Mouse (Mus musculus): Measurements from ENCODE around the gene Myoz1.
A peak's percentile ranks its signal among the peaks of the same experiment; 100 is the strongest.

The Myoz1 gene

DNA sequence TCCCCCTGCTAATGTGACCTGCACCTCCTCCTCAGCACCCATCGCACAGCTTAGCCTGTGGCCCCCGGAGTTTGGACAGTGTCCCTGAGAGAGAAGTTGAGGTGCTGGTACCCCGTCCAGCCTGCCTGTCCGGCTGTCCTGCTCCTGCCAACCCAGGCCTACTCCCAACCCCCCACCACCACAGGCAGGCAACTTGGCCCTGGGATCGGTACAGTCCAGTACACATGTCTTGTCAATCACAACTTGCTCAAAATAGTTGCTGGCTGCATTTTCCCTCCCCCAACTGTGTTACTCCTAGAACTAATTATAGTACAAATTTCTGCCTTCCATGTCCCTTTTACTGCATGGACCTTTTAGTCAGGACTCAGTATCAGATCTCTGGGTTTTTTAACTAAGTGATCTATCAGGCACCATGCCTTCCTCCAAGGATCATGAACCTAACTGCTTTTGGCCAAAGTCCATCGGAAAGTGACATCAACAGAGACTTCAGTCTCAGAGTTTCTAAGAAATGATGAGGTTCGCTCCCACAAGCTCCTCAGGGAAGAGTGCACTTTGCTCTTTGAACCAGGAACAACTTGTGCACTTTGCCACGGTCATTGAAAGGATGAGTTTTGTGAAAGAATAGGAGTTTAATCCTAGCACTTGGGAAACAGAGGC is 11.9 kb upstream of the Myoz1 start, which contains the start of gene Synpo2l:
Gene Synpo2l (minus strand): TSS at position 201 of the 657 bp plus-strand sequence.
- no peak for DNase-seq

DNA sequence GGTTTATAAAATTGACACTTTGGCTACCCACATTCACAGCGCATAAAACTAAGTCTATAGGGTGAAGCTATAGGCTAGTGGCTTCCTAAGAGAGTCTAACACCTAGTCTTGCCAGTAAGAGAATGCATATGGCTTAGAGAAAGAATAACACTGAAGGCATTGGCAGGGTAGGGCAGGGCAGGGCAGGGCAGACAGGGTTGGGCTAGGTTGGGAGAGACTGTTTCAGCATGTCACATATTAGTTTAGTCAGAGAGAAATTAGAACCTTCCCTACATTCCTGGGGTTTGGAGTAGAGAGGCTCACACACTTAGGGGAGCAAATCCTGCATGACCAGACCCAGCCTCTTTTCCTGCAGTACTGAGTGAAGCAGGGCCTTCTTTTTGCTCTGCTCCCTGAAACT is 11.1 kb upstream of the Myoz1 start:
- DNase-seq = no peak

DNA sequence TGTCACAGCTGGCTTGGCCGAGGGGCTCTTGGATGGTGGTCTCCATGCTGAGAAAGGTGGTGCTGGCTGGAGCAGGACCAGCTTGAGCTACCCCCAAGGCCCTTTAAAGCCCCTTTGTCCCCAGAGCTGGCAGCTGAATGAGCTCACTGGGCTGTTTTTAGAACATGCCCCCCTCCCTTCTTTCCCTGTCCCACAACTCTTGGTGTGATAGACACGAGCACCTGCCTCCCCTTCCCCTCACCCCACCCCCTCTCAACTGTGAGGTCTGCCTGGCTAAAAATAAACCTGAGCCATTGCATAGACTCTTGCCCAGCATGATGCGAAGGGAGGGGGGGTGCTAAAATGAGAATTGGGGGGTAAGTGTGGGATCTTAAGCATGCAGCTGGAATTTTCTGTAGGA is 8.1 kb upstream of the Myoz1 start:
- DNase-seq = no peak

DNA sequence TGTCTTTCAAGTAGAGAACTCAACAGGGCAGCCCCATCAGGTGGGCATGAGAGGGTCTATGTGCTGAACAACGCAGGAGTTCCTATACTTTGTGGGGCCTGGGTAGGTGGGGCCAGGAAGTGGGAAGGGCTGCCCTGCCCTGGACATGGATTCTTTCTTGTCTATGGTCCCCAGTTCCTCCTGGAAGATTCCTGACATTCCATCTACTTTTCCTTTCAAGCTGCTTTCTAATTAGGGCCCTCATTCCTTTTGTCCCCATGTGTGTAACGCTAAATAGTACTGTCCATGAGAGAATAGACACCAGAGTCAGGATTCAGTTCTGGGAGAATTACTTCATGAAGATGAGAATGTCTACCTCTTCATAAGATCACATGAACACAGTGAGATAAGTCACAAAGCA is 7.3 kb upstream of the Myoz1 start:
- DNase-seq = no peak

DNA sequence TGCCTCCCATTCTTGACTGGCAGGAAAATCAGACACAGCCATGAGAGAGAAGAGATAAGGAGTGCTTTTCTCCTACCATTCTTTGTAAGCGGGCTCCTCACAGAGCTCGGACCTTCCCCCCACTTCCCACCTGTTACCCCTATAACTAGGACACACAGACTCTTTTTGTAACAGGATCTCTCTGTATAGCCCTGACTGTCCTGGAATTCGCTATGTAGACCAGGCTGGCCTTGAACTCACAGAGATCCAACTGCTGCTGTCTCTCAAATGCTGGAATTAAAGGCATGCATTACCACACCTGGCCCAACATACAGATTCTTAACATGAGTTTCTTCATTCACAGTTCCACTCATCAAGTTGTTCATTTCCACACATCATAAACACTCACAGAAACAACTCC is 6.4 kb upstream of the Myoz1 start:
- DNase-seq = no peak

DNA sequence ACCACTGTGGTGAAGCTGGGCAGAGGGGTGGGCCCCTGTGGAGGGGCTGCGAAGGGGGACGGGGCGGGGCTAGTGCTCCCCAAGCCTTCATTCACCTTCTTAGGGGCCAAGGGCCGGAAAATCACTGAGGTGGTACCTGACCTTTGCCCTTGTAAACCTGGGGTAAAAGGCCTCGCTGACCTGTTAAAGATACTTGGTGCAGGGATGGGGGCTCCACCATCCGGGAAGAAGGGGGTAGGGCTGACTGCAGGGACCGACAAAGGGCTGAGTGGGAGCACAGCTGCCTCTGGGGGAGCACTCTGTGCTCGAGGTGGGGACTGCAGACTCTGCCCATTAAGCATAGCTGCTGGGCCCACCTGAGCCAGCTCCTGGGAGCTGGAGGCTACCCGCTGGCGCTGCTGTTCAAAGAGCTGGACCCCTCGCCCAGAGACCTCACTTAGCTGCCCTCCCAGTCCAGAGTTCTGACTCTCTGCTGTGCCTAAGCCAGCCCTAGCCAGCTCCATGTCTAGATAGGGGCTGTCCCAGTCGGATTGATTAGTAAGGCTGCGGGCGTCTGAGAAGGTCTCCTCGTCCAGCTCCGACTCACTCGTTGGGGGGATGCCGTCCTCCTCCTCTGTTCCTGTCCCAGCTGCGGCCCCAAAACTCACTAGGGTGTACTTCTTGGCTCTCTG is 5.5 kb upstream of the Myoz1 start:
- DNase-seq = peak; percentile 11

DNA sequence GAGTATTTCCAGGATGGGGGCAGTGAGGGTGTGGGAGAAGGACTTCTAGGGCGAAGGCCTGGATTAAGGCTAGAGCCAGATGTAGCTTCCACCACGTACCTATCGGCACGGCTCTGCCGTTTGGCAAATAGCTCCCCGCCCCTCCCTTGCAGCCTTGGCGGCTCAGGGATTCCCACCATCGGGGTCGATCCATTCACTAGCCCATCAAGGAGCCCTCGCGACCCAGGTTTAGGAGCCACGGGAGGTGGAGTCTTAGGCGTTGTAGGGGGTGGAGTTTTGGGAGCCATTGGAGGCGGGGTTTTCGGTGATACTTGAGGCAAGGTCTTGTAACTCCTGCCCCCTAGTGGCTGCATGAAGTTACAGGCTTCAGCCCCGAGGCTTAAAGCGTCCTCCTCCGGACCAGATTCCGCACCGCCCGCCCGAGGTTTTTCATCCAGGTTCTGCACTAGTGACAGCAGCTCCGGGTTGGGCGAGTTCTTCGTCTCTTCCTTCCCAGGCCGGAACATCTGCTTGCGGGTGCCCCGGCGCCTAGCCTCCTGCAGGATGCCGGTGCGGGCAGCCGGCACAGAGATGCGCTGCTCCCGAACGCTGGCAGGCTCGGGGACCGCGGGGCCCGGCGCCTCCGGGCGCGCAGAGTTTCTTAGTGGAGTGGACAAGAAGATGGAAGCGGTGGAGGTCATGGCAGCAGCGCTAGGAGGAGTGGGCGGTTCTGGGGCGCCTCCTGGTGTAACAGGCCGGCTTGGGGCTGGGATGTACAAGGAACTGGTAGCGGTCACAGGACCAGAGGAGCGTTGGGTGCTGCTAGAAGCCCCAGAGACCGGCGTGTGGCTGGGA is 4.7 kb upstream of the Myoz1 start:
- DNase-seq = peak; percentile 92

DNA sequence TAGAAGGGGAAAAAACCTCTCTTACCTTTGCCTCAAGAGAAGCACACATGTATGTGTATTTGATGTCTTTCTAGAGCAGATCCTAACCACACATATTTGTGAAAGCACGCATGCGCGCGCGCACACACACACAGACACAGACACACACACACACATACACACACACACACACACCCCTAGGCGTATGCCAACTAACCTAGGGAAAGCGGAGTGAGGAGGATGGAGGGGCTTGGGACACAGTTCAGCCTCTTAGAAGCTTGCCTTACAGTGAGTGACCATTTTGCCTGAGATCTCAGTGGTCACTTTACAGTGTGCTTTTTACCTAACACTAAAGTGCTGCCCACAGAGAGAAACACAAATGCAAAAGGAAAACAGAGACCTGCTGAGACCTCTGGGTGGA is 3.3 kb upstream of the Myoz1 start:
- DNase-seq = no peak

DNA sequence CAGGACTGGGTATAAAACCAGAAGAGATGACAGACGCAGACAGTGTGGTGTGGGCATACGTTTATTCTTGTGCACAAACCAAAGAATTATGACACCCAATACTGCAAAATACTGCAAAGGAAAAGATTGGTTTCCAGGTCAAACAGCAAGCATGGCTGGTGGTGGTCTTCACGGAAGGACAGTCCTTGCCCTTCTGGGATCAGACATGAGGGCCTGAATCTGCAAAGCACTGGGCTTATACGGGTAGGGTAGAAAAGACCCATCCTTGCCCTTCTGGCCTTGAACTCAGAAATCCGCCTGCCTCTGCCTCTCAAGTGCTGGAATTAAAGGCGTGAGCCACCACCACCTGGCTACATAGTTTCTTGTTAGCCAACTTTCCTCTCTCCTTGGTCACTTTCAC is 2.6 kb upstream of the Myoz1 start:
- no peak for DNase-seq

DNA sequence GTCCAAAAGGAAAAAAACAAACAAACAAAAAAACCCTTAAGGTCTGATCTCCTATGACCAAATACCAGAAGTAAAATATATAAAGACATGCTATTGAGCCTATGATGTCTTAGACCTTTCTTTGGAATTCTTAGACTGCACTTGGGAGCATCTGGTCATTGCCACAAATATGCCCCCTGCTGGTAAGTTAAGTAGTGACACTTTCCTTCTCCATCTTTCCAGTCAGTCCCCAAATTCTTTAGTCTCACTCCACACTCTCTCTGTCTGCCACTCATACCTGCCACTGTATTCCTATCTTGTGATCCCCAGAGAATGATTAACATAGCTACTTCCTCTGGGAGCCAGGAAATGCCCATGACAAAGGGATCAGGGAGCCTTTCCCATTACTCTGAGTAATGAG is 2.0 kb upstream of the Myoz1 start:
- DNase-seq = peak; percentile 15

DNA sequence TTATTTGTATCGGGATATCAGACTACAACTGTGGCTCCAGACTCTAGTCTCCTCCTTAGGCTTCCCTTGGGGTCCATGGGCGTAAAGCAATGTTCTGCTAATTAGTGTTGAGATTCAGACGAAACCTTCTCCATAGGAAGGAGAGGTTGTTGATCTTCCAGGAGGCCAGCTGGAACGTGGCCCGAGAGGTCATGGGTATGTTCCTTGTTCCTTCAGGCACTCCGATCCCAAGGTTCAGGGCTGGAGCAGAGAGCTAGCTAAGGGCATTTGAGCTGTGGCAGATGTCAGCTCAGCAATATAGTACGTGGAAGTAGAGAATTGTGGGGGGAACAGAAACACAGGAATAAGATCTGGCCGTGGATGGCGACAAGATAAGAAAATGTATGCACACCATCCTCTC is 609 bp downstream of the Myoz1 start:
- DNase-seq = no peak

DNA sequence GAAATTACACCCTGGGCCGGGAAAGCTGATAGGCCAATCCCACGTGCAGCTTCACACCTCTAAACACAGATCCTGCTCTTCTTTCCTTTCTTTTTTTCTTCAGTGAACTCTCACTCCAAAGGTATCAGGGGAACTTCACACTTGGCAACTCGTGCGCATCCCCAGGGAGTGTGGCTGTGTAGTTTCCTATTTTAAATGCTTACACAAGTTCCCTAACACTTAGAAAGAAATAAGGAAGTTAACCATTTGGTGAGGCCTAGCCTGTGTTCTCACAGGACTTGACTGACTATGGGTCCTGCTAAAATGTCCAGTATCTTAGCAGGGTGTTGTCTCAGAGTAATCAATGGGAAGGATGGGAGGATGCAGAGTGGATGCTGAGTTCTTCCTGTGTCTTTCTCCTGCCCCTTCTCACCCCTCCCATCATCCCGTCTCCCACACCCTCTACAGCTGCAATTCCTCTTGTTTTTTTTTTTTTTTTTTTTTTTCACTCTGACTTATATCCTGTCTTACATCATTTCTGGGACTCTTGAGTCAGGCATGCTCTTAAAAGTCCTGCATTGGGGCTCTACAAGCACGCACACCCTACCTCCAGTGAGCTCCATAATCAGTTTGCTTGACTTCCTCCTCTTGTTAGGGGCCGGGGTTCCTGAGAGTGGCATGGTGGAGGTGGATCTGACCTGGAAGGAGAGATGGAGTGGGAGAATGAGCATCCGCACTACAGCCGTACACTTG is 1.5 kb downstream of the Myoz1 start:
- DNase-seq = no peak

DNA sequence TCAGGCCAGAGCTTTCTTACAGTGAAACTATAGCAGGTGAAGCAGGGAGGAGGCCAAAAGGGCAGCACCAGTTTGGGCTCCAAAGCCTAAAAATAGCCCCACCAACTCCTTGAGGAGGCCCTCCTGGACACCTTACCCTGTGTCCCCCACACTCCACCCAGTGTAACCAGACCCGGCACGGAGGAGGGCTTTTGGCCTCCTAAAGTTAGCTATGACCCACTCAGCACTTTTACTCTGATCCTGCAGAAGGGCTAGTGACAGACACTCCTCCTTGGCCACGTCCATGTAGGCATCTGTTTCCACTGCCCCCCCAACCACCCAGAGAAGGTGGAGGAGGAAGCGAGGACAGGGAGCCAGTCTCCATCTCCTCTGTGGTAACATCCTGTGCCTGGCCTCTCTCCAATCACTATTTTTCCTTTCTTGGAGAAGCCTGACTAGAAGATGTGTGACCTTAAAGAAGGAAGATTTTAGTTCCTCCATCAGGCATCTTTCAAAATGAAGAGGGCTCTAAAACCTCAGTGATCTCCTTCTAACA is 4.6 kb downstream of the Myoz1 start:
- DNase-seq = no peak

DNA sequence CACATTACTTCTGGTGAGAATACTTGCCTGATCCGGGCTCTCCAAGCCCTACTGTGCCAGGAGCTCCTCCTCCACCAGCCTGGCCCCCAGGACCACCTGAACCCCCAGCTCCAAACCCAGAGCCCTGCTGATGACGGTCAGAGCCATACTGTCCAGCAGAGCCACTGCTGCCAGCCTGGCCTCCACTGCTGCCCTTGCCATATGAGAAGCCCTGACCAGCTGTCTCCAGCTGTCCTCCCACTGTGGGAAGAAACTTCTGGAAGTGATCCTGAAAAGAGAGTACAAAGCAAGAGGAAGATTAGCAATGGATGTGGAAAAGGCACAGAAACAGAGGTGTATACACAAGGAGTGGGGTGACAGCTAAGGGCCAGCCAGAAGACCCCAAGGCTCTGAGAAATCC is 5.3 kb downstream of the Myoz1 start:
- DNase-seq = no peak

DNA sequence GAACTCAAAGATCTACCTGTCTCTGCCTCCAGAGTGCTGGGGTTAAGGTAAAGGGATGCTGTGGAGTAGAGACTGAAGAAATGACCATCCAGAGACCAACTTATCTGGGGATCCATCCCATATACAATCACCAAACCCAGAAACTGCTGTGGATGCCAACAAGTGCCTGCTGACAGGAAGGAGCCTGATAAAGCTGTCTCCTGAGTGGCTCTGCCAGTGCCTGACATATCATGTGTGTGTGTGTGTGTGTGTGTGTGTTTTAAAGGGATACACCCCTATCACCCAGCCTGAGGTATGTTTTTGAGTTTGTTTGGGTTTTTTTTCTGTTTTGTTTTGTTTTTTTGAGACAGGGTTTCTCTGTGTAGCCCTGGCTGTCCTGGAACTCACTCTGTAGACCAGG is 10.0 kb downstream of the Myoz1 start:
- no peak for DNase-seq

DNA sequence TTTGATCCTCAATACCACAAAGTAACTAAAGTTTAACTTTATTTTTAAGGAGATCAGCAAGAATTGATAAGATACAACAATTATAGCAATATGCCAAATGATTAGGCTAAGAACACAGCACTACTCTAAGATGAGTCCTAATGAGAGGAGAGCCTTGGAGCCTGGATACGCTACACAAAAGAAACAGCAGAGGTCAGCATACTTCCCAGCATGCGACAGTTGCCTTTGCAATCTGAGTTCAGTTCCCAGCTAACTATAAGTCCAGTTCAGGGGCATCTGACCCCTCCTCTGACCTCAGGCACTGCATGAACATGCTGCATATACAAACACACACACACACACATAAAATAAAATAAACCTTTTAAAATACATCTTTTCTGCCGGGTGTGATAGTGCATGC is 10.8 kb downstream of the Myoz1 start:
- DNase-seq = no peak

DNA sequence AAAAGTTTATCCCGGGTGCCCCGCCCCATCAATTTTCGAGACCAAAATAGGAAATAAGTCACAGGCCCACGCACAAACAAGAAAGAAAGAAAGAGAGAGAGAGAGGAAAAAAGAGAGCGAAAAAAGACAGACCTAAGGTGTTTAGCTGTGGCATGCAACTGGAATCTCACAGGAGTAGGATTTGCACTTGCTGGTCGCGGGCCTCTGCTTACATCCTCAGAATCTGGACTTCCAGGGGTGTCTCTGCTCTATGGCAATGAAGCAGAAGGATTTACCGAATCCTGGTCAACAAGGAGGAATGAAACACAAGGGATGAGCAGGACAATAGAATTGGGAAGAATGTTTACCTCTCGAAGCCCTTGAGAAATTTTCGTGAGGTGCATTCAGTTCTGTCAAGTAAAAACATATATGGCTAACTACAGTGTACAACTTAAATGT is 14.9 kb downstream of the Myoz1 start:
- no peak for DNase-seq

DNA sequence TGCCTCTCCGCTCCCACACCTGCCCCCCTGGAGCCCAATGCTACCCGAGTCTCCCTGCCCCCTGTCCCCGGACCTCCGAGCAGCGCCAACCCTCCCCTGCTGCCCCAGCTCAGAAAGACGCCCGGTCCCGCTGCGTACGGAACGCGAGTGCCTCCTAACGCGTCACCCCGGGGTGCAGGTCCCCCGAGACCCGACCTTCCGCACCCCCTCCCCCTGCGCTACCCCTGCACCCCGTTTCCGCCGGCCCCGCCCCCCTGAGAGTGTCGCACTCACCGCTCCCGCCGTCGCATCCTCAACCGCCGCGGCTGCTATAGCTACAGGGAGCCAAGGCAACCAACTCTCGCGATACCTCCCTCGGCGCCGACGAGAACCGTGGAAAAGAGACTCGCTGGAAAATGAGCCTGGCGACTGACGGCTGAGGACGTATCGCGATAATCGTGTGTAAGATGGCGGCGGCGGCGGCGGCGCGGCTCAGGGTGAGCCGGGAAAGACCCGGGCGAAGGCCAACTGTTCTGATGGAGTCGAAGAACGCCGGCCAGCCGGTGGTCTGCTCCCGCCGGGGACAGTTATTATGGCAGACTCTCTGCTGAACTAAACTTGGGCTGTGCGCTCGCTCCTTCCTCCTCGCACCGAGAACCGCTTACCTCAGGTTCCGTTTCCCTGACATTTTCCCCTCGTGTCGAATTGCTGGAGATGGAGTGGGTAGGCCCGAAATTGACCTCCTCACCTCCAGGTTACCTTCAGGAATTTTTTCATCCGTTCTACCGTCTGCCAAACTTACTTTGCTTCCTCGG is 15.5 kb downstream of the Myoz1 start, which contains the start of gene Usp54:
Gene Usp54 (minus strand): TSS at position 420 of the 794 bp plus-strand sequence.
- peak; percentile 99 for DNase-seq

DNA sequence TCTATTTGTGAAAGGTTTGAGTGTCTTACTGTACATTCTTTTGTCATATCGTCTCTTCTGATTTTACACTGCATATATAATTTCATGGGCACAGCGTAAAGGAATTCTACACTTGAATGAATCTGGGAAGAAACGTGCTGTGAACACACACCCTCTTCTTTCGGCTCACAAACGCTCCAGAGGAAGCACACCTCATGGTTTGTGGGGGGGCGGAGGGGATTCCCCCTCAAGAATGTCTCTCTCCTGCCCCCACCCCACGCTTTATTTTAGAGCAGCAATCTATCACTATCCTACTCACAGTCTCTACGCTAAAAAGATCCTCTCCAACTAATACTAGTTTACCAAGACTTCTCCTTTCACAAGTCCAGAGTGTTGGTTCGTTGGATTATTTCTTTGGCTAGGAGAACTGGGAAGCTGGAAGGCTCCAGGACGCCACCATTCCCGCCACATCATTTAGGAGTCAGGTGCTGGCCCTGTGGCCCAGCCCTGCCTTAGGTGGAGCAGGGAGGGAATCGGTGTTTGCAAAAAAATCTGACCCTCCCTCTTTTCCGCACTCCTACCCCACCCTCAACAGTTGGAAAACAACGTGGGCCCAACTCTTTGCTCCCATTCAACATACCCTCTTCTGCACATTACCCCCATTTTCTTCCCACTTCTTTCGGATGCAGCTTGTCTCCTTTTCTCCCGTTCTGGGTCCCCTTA is 16.3 kb downstream of the Myoz1 start:
- DNase-seq = peak; percentile 71

DNA sequence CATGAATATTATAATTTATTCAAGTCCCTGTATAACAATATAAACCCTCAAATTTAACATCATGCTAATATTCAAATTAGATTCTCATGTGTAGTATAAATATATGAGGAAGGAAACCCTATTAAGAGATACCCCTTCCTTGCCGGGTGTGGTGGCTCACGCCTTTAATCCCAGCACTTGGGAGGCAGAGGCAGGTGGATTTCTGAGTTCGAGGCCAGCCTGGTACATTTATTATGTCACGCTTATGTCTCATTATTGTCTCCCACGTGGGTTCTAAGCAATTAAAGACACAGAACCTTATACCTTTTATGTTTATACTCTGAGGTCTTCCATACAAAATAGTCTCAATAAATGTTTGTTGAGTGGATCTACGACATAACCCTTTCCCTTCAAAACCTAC is 17.6 kb downstream of the Myoz1 start:
- DNase-seq = no peak

DNA sequence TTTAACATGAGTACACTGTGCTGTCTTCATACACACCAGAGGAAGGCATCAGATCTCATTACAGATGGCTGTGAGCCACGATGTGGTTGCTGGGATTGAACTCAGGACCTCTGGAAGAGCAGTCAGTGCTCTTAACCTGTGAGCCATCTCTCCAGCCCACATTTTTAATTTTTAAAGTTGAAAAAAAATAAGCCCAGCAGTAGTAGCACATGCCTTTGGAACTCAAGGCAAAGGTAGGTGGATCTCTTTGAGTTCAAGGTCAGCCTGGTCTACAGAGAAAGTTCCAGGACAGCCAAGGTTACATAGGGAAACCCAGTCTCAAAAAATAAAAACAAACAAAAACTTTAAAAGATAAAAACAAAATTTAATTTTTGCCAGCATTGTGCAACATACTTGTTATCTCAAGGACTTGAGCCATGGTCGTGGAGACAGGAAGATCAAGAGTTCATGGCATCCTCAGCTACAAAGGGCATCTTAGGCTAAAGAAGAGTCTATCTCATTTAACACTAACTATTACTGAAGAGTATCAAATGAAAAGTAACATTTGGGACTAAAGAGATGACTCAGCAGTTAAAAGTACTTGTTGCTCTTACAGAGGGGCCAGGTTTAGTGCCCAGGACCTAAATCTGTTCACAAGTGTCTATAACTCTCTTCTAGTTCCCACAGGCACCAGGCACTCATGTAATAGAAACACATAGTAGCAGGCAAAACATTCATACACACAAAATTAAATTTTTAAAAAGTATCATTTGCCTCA is 18.3 kb downstream of the Myoz1 start:
- DNase-seq = no peak

Data from thymus, postnatal 25 days (tissue).